Mouse (Mus musculus) olfactory bulb, adult 2 months (tissue): ENCODE measurements at regions not wholly inside any gene's neighbourhood (a gene's known extent, or its start where the extent isn't known, plus 50 kb on each side); places are given as distances from the start of the nearest gene placed in this dataset.
"Not testable (repeated sequence)": the region's sequence is repeated elsewhere in the genome, so short reads cannot be mapped to it uniquely, and the experiment has no call there.

ENCODE experiments used
- H3K27ac ChIP-seq: fragments of 200-500 bp; 2 replicates; pipeline ENCODE4 v1.5.1; 2012; ENCODE audit warnings: low read depth, low read length; ENCODE audit not compliant: insufficient read depth
- H3K4me1 ChIP-seq: fragments of 200-500 bp; 2 replicates; pipeline ENCODE4 v1.6.1; 2012; ENCODE audit warnings: low read length; ENCODE audit not compliant: control insufficient read depth, insufficient read depth
- H3K4me3 ChIP-seq: fragments of 200-500 bp; 2 replicates; pipeline ENCODE4 v1.5.1; 2012; ENCODE audit warnings: mild to moderate bottlenecking, low read depth, low read length, moderate library complexity; ENCODE audit not compliant: insufficient read depth
- CTCF ChIP-seq: fragments of 200-500 bp; IDR thresholded peaks from 2 replicates; pipeline ENCODE4 v1.5.1; 2012; ENCODE audit warnings: low read depth, mild to moderate bottlenecking, low read length, moderate library complexity; ENCODE audit not compliant: insufficient read depth
- POLR2A ChIP-seq: fragments of 200-500 bp; IDR thresholded peaks from 2 replicates; pipeline ENCODE4 v1.6.1; 2012; ENCODE audit warnings: mild to moderate bottlenecking, low read depth, low read length, moderate library complexity; ENCODE audit not compliant: insufficient read depth
- WGBS: fragments of 180-500 bp; shearing (Covaris S2); methylation state at CpG from one replicate; pipeline ENCODE4 v1.1.7; 2018; 5-methylcytosine and 5-hydroxymethylcytosine counted together

DNA sequence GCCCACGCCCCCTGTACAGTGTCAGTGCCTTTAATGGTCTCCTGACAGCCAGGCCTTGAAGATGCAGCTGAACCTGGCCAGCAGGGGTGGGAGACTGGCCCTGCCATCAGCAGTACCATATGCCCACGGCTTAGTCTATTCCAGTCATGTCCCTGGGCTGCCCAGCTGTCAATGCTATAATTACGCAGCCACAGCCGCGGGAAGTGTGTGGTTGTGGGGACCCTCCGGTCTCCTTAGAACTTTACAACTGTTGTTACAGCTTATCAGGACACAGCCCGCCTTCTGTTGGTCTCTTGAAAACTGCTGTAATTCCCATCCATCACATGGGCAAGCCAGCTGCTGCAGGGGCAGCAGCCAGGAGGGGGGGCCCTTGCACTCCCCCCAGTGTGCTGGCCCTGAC lies 375.1 kb upstream of the Zfp507 start:
- no peak overlapping the region for H3K27ac ChIP-seq
- WGBS, result 82% methylated on average over 7 of the region's 7 CpGs
- H3K4me3 ChIP-seq, result no peak overlapping the region

DNA sequence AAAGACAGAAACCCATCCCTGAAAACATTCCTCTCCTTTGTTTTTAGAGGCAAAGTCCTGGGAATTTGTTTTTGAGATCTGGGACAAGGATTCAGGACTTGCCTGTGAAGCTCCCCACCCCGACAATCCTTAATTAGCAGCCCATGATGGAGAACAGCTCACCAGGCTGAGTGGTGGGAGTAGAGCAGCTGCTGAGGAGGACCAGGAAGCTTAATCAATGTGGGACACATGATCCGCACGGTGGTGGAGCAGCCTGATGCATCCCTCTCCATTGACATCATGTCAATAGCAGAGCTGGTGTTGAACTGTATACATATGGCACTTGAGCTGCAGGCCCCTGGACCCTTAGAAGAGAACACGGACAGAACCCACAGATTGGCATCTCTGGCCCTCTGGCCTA lies 372.5 kb upstream of the Zfp507 start:
- WGBS, result 84% methylated on average over 4 of the region's 4 CpGs
- Histone ChIP-seq H3K27ac (no peak overlapping the region), H3K4me3 (no peak overlapping the region), H3K4me1 (no peaks in the 10 kb centered on the region)
- TF ChIP-seq CTCF, result no peak
- TF ChIP-seq POLR2A, result no peak

More for the DNA sequence above, 375.1 kb upstream of the Zfp507 start:
- no peaks in the 10 kb centered on the region for H3K4me1 ChIP-seq
- TF ChIP-seq CTCF (no peak), POLR2A (no peak)

DNA sequence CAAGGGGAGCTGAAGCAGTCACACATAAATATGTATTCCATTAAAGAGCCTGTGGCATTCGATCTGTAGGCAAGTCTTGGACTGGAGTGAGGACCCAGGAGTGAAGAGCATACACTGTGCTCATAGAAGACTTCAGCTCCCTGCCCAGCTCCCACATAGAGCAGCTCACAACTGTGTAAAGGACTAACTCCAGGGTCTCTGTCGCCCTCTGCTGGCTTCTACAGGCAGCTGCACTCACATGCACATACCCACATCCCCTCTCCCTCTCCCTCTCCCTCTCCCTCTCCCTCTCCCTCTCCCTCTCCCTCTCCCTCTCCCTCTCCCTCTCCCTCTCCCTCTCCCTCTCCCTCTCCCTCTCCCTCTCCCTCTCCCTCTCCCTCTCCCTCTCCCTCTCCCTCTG lies 369.7 kb upstream of the Zfp507 start:
- not testable (repeated sequence) for H3K4me1 ChIP-seq, H3K27ac ChIP-seq, H3K4me3 ChIP-seq
- WGBS, result 69% methylated on average over 2 of the region's 2 CpGs

DNA sequence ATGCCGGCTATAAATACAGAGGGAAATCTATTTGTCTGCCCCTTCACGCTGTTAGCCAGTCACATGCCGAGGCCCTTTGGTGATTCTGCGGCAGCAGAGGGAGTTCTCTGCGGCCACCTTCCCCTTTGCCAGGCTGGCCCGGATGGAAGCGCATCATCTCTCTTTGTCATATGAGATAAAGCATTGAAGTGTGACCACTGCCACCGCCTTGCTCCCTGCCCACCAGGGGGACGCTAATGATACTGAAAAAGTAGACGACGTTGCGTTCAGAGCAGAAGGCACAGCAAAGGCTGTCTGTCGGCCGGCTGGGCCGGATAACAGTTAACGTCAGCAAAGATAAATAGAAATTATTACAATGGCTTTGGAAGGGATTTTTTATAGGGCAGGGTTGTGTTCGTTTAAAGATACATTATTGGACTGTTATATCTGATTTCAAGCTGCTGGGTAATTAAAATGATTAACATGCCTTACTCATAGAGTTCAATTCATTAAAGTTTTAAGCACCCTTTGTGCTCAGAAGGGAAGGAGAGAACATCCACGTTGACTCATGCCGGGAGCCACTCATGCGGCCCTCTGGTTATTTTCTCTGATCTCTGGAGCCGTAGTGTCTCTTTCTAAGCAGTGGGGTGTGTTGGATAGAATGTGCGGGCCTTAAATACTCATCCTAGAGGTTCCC lies 354.6 kb upstream of the Zfp507 start:
- Histone ChIP-seq H3K27ac (no peak overlapping the region), H3K4me3 (no peak overlapping the region), H3K4me1 (no peaks in the 10 kb centered on the region)
- TF ChIP-seq POLR2A, result no peak
- TF ChIP-seq CTCF, result no peak
- WGBS, result 72% methylated on average over 22 of the region's 22 CpGs

DNA sequence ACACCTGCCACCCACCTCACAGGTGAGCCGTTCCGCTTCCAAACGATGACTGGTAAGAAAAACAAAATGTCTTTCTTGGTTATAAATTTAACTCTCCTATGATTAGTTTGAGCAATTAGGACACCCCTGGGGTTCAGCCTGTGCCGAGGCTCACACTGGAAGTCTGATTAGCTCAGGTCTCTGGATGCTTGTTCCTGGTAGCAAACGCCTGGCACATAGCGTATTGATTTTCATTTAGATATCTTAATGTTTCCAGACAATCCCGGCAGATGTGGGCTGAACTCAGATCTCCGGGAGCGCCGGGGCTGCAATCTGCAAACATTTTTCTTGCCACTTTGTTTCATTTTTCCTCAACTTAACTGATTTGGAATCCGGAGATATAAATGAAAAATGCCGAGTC lies 353.8 kb upstream of the Zfp507 start:
- Histone ChIP-seq H3K4me3 (no peak overlapping the region), H3K27ac (no peak overlapping the region), H3K4me1 (no peaks in the 10 kb centered on the region)
- 91% methylated on average over 12 of the region's 12 CpGs for WGBS
- TF ChIP-seq POLR2A, result no peak

DNA sequence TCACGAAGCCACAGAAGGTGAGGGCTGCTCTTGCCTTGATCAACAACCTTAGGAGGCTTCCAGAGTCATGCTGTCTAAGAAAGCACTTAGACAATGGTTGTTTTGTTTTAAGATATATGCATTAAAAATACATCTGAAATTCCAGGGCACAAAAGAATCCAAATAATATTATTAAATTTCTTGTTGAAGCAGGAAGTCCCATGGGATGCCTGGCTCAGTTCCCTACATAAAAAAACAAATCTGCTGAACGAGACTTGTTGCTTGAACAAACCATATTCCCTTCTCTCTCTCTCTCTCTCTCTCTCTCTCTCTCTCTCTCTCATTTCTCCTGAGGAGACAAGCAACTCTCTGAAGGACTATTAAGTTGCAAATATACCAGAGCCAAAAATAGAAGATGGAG lies 352.8 kb upstream of the Zfp507 start:
- Histone ChIP-seq H3K27ac (no peak overlapping the region), H3K4me1 (no peaks in the 10 kb centered on the region), H3K4me3 (no peak overlapping the region)
- WGBS, result 67% methylated on average over 2 of the region's 2 CpGs
- TF ChIP-seq POLR2A (no peak), CTCF (no peak)

DNA sequence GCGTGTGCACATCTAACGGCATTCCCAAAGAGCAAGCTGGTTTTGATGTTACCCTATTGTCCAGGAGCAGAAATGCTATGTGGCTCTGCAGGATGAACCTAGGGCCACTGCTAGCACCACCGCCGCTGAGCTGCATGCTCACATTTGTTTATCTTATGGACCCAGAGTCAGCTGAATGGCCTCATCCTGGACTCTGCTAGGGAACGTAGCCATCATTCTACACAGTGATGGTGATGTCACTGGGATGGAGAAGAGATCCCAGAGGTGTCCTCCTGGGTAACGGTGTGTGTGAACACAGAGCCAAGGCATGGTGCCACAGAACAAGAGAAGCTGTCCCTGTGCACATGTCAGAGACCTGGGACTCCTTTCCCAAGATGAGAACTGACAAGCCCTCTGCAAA lies 352.4 kb upstream of the Zfp507 start:
- no peak overlapping the region for H3K4me3 ChIP-seq
- H3K27ac ChIP-seq, result no peak overlapping the region
- TF ChIP-seq CTCF (no peak), POLR2A (no peak)
- WGBS, result 88% methylated on average over 6 of the region's 6 CpGs
- H3K4me1 ChIP-seq, result no peaks in the 10 kb centered on the region

DNA sequence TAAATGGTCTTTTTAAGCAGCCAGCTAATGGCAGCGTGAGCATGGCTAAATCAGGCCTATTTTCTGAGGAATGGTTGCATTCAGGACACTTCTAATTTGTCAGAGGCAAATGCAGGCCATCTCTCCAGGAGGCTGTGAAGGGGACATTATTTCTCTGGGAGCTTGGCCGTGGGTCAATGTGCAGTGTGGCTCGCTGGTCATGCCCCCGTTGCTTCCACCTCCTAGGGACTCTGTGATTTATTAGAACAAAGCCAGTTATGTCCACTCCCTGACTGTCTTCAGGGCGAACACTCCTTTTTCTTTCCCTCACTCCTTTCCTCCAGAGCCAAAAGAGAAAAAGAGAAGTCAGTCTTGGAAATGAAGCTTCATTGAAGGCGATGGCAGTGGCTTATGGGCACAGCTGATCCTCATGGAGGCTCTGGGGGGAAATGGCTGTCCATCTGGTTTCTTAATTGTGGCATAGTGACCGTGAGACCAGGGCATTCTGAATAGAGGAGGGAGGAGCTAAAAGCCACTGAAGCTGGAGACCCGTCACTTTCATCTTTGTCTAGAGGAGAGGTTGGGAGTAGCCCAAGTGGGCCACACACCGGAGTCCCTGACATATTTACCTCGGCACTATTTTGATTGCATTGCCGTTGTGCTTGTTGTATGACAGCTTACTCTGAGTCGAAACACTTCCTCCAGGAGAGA lies 348.2 kb upstream of the Zfp507 start:
- Histone ChIP-seq H3K27ac (no peak overlapping the region), H3K4me3 (no peak overlapping the region), H3K4me1 (no peaks in the 10 kb centered on the region)
- WGBS, result 47% methylated on average over 12 of the region's 12 CpGs
- TF ChIP-seq CTCF (no peak), POLR2A (no peak)

DNA sequence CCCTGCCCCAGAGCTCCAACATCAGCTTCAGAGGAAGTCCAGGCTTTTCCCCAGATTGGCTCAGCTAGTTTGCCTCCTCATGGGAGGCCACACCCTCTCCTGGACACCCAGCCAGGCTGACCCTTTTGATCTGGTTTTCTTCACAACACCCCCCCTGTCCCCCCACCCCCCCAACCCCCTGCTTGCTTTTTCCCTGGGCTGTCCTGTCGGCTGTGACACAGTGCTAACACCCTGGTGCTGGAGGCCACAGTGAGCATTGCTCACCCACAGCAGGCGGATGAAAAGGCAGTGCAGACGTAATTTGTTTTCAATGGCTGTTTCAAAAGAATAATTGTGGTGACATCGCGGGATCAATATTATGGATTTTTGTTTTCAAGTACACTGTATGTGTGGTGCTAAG lies 333.8 kb upstream of the Zfp507 start:
- WGBS, result 55% methylated on average over 5 of the region's 5 CpGs
- H3K4me3 ChIP-seq, result no peak overlapping the region
- no peaks in the 10 kb centered on the region for H3K4me1 ChIP-seq
- H3K27ac ChIP-seq, result no peak overlapping the region
- TF ChIP-seq CTCF (no peak), POLR2A (no peak)

DNA sequence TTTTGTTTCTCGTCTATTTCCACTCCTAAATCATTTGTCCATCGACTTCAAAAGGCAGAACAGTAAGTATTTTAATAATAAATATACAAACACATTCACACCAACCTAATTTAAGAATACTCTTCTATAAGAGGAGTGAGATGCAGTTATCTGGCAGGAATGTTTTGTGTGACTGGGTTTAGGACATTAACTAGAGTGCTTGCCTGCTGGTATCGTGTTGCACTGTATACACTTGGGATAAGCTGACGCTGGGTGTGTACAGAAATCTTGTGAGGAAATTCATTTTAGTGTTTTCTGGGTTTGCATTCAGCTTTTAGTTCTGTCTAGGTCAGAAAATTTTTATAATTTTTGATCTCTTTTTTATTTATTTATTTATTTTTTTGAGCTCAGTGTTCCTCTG lies 331.8 kb upstream of the Zfp507 start:
- TF ChIP-seq CTCF (no peak), POLR2A (no peak)
- 69% methylated on average over 4 of the region's 4 CpGs for WGBS
- H3K27ac ChIP-seq, result no peak overlapping the region
- no peaks in the 10 kb centered on the region for H3K4me1 ChIP-seq
- H3K4me3 ChIP-seq, result no peak overlapping the region
